Mouse (Mus musculus): Measurements from ENCODE around the gene Pard6b. TPM values are rescaled to one million over a fixed set of nuclear protein-coding genes. Genes with fewer than 3 reads are reported as not detected.

Pard6b gene
- 2.4 TPM for polyA plus RNA-seq (2014; fragmentation: Illumina TruSeq; extraction: RNeasy Lipid Tissue Mini Kit (QIAGEN cat#74804); ENCODE audit: low read depth, low replicate concordance)

GRCm38 (mm10) chr2:168080431-168081246 is at the start of gene Pard6b:
TSS of gene Pard6b (plus strand) at chr2:168081004.

Other genes starting within 250 kb of the Pard6b start
- 7.1 TPM for gene Ptpn1, start 148.9 kb upstream of the Pard6b start, polyA plus RNA-seq (2014; fragmentation: Illumina TruSeq; extraction: RNeasy Lipid Tissue Mini Kit (QIAGEN cat#74804); ENCODE audit: low read depth, low replicate concordance)
- not detected for gene Ripor3, start 70.4 kb upstream of the Pard6b start, polyA plus RNA-seq (2014; fragmentation: Illumina TruSeq; extraction: RNeasy Lipid Tissue Mini Kit (QIAGEN cat#74804); ENCODE audit: low read depth, low replicate concordance)
- gene Adnp, start 126.1 kb downstream of the Pard6b start, polyA plus RNA-seq (2014; fragmentation: Illumina TruSeq; extraction: RNeasy Lipid Tissue Mini Kit (QIAGEN cat#74804); ENCODE audit: low read depth, low replicate concordance), result 2.9 TPM
- 37.2 TPM for gene Gm20716, start 149.4 kb downstream of the Pard6b start, polyA plus RNA-seq (2014; fragmentation: Illumina TruSeq; extraction: RNeasy Lipid Tissue Mini Kit (QIAGEN cat#74804); ENCODE audit: low read depth, low replicate concordance)
- 246 TPM for gene Dpm1, start 149.6 kb downstream of the Pard6b start, polyA plus RNA-seq (2014; fragmentation: Illumina TruSeq; extraction: RNeasy Lipid Tissue Mini Kit (QIAGEN cat#74804); ENCODE audit: low read depth, low replicate concordance)
- 1.7 TPM for gene Mocs3, start 149.6 kb downstream of the Pard6b start, polyA plus RNA-seq (2014; fragmentation: Illumina TruSeq; extraction: RNeasy Lipid Tissue Mini Kit (QIAGEN cat#74804); ENCODE audit: low read depth, low replicate concordance)
- gene Kcng1, start 200.7 kb downstream of the Pard6b start, polyA plus RNA-seq (2014; fragmentation: Illumina TruSeq; extraction: RNeasy Lipid Tissue Mini Kit (QIAGEN cat#74804); ENCODE audit: low read depth, low replicate concordance), result not detected

All from liver, adult 10 weeks (tissue).